Mouse (Mus musculus) gastrocnemius, postnatal 14 days (tissue): ENCODE measurements around the gene Derl3. TPM values are rescaled to one million over a fixed set of nuclear protein-coding genes. Genes with fewer than 3 reads are reported as not detected.

Experiments used
- DNase-seq: peaks from one replicate; pipeline ENCODE4 v3.0.0; 2021; ENCODE audit warnings: mixed read lengths
- intact Hi-C: fragments of 180-260 bp; cut with DNase I; formaldehyde crosslinking; loops from one replicate; pipeline ENCODE4 v1.15.1; 2025; ENCODE audit warnings: low total_unique reads
- total RNA-seq, 2 experiments: library from RNA; stranded (reverse); gene quantifications; 2 replicates each; pipeline ENCODE4 v1.2.3; 2021

Derl3 gene
- total RNA-seq, 2 experiments from 2014 or later = not detected

GRCm38 (mm10) chr10:75898039-75898564 is 4.9 kb downstream of the Derl3 start:
- intact Hi-C loops = loop anchor here (5.0 kb wide), 1 partner anchor 49 kb away; no protein-coding TSS in a partner anchor
- DNase-seq = no peak

- intact Hi-C loops = loop anchor here (5.0 kb wide), 1 partner anchor 48 kb away; no protein-coding TSS in a partner anchor
- DNase-seq = peak; percentile 75
Measured at GRCm38 (mm10) chr10:75898846-75899245, 5.6 kb downstream of the Derl3 start.

GRCm38 (mm10) chr10:75904391-75904790 is 11.2 kb downstream of the Derl3 start:
- intact Hi-C loops = no loop called here
- no peak for DNase-seq

GRCm38 (mm10) chr10:75906882-75907281 is 13.7 kb downstream of the Derl3 start:
- DNase-seq = no peak
- intact Hi-C loops = no loop called here

- no peak for DNase-seq
- intact Hi-C loops = no loop called here
Measured at GRCm38 (mm10) chr10:75910698-75911097, 17.5 kb downstream of the Derl3 start.

GRCm38 (mm10) chr10:75913013-75913589 is 19.9 kb downstream of the Derl3 start:
- DNase-seq = no peak
- intact Hi-C loops = no loop called here

GRCm38 (mm10) chr10:75915557-75915956 is 22.3 kb downstream of the Derl3 start:
- intact Hi-C loops = no loop called here
- no peak for DNase-seq

- DNase-seq = no peak
- intact Hi-C loops = no loop called here
Measured at GRCm38 (mm10) chr10:75916840-75917239, 23.6 kb downstream of the Derl3 start.

GRCm38 (mm10) chr10:75919026-75919425 is 25.8 kb downstream of the Derl3 start:
- intact Hi-C loops = no loop called here
- no peak for DNase-seq

GRCm38 (mm10) chr10:75921026-75921725 is 28.0 kb downstream of the Derl3 start, which contains the start of gene Smarcb1:
Gene Smarcb1 (minus strand): TSS chr10:75921617.
- DNase-seq = peak; percentile 95
- intact Hi-C loops = no loop called here

GRCm38 (mm10) chr10:75921726-75922560 is 28.7 kb downstream of the Derl3 start:
- no peak for DNase-seq
- intact Hi-C loops = no loop called here

- no peak for DNase-seq
- intact Hi-C loops = no loop called here
Measured at GRCm38 (mm10) chr10:75924324-75924723, 31.1 kb downstream of the Derl3 start.

- intact Hi-C loops = no loop called here
- DNase-seq = no peak
Measured at GRCm38 (mm10) chr10:75926396-75926795, 33.2 kb downstream of the Derl3 start.

- intact Hi-C loops = no loop called here
- no peak for DNase-seq
Measured at GRCm38 (mm10) chr10:75930304-75930703, 37.1 kb downstream of the Derl3 start.

- DNase-seq = no peak
- intact Hi-C loops = no loop called here
Measured at GRCm38 (mm10) chr10:75931311-75931710, 38.1 kb downstream of the Derl3 start.

GRCm38 (mm10) chr10:75932081-75932678 is 39.0 kb downstream of the Derl3 start:
- peak; percentile 66 for DNase-seq
- intact Hi-C loops = no loop called here

- DNase-seq = no peak
- intact Hi-C loops = no loop called here
Measured at GRCm38 (mm10) chr10:75932891-75933290, 39.7 kb downstream of the Derl3 start, which contains the start of gene Chchd10. Gene Chchd10 (plus strand): TSS chr10:75933130.

GRCm38 (mm10) chr10:75934991-75935390 is 41.8 kb downstream of the Derl3 start:
- intact Hi-C loops = no loop called here
- DNase-seq = no peak

GRCm38 (mm10) chr10:75935680-75936541 is 42.7 kb downstream of the Derl3 start, which contains the start of gene Mmp11:
Gene Mmp11 (minus strand): TSS chr10:75936496.
- intact Hi-C loops = no loop called here

More at GRCm38 (mm10) chr10:75935680-75936541, 42.7 kb downstream of the Derl3 start, which contains the start of gene Mmp11:
- DNase-seq = peak; percentile 62
